Mouse (Mus musculus): ENCODE results near the gene Phlda3.

GRCm38 (mm10) chr1:135719983-135720382 lies 45.9 kb upstream of the Phlda3 start, which contains the start of gene Csrp1:
- TF ChIP-seq POLR2A (IDR thresholded peaks at IDR 0.05; ENCODE audit: control insufficient read depth, extremely low read depth, insufficient read depth, low read length, poor library complexity) = no peak
- TF ChIP-seq CTCF (IDR thresholded peaks at IDR 0.05; ENCODE audit: borderline replicate concordance, control insufficient read depth, extremely low read depth, insufficient read depth, low read length, poor library complexity) = no peak
